In the genomic region with DNA sequence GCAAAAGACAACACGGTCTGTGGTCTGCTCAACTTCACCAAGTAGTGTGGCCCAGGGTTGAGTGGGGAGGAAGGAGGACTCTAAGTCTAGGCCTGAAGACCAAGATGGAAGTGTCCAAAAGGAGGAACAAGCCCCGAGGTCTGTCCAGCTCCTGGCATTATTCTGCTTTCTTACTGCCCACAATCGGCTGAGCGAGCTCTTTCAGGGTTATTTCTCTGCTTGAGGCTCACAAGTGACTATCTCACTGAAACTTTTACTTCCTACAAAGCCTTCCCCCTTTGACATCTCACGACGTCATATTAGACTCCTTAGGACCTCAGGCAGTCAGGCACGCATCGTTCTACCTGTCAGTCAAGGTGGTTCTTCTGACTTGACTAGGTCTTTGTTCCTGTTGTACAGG, we compare ENCODE assay signal across 8 mouse cellular contexts. TPM values are rescaled to one million over a fixed set of nuclear protein-coding genes. Genes with fewer than 3 reads are reported as not detected.
DNase-seq lines count a peak whose midpoint lies in the region; ATAC-seq and TF ChIP-seq lines count a peak whose summit lies in the region.

No protein-coding gene starts in this region.

- 0 out of 2 replicates have a peak, but pooled peaks cover 2% of the 10 kb centered on the region for H3K36me3 ChIP-seq in kidney, embryonic 16.5 days (ENCODE audit: insufficient read depth, low read length)
- no peaks in the 10 kb centered on the region for H3K36me3 ChIP-seq in hindbrain, embryonic 11.5 days (ENCODE audit: control insufficient read depth, insufficient read depth, low read length)
- H3K36me3 ChIP-seq in macrophage (ENCODE audit: inconsistent target) = no peaks in the 10 kb centered on the region
- H3K36me3 ChIP-seq in thymus, adult 2 months (ENCODE audit: control insufficient read depth, insufficient read depth, low read length) = no peaks in the 10 kb centered on the region

- WGBS in kidney, embryonic 16.5 days = 65% methylated on average over 8 of the region's 8 CpGs
- 68% methylated on average over 8 of the region's 8 CpGs for WGBS in hindbrain, embryonic 11.5 days
- WGBS in macrophage (ENCODE audit: missing documents) = 22% methylated on average over 8 of the region's 8 CpGs
- WGBS in thymus, adult 2 months = 43% methylated on average over 8 of the region's 8 CpGs

- no peak for TF ChIP-seq POLR2A in thymus, adult 2 months (IDR thresholded peaks at IDR 0.05; ENCODE audit: control insufficient read depth, extremely low read depth, insufficient read depth, low read length, poor library complexity)

- H3K27me3 ChIP-seq in kidney, embryonic 16.5 days (ENCODE audit: insufficient read depth, low read length) = no peaks in the 10 kb centered on the region
- no peaks in the 10 kb centered on the region; the same call in 1 of the 2 replicates for H3K27me3 ChIP-seq in hindbrain, embryonic 11.5 days (ENCODE audit: control insufficient read depth, insufficient read depth, low read length)
- H3K27me3 ChIP-seq in thymus, adult 2 months (ENCODE audit: control insufficient read depth, insufficient read depth, low read length) = no peaks in the 10 kb centered on the region; the same call in 1 of the 2 replicates

- peak overlapping the region; percentile 26; the same call in 1 of the 2 replicates for H3K27ac ChIP-seq in kidney, embryonic 16.5 days (ENCODE audit: low read length)
- H3K27ac ChIP-seq in hindbrain, embryonic 11.5 days (ENCODE audit: low read depth, low read length) = no peak overlapping the region
- peak overlapping the region; percentile 82 for H3K27ac ChIP-seq in macrophage
- no peak overlapping the region for H3K27ac ChIP-seq in thymus, adult 2 months (ENCODE audit: control insufficient read depth, insufficient read depth, low read length)

- ATAC-seq in kidney, embryonic 16.5 days (ENCODE audit: low FRiP score, low TSS enrichment) = peak; percentile 2; the same call in 1 of the 2 replicates
- ATAC-seq in common myeloid progenitor, adult 5-6 weeks (replicated peaks; ENCODE audit: low read depth, poor library complexity, severe bottlenecking) = peak; percentile 55
- ATAC-seq in hindbrain, embryonic 11.5 days (ENCODE audit: low FRiP score) = no peak

- H3K79me2 ChIP-seq in macrophage (ENCODE audit: inconsistent target) = peaks cover 29% of the 10 kb centered on the region

- H3K4me3 ChIP-seq in kidney, embryonic 16.5 days (ENCODE audit: low read length) = peak overlapping the region; percentile 79
- peak overlapping the region; percentile 78; the same call in 1 of the 2 replicates for H3K4me3 ChIP-seq in hindbrain, embryonic 11.5 days (ENCODE audit: low read depth, low read length)
- H3K4me3 ChIP-seq in macrophage (ENCODE audit: inconsistent target) = peak overlapping the region; percentile 23
- H3K4me3 ChIP-seq in thymus, adult 2 months (ENCODE audit: control insufficient read depth, insufficient read depth, low read length) = no peak overlapping the region

- H3K9ac ChIP-seq in kidney, embryonic 16.5 days (replicated peaks; ENCODE audit: low read length) = peak overlapping the region; percentile 87
- no peak overlapping the region; the same call in 1 of the 2 replicates for H3K9ac ChIP-seq in hindbrain, embryonic 11.5 days (ENCODE audit: low read depth, low read length)

- DNase-seq in kidney, postnatal 36 days = no peak
- DNase-seq in hindbrain, embryonic 11.5 days (ENCODE audit: low spot score) = no peak
- no peak for DNase-seq in MN1 (ENCODE audit: low spot score)
- DNase-seq in thymus, postnatal 36 days = no peak
- DNase-seq in thymus, adult 2 months = no peak

- H3K4me1 ChIP-seq in kidney, embryonic 16.5 days (ENCODE audit: insufficient read depth, low read length) = peaks cover 14% of the 10 kb centered on the region
- H3K4me1 ChIP-seq in hindbrain, embryonic 11.5 days (replicated peaks; ENCODE audit: control insufficient read depth, insufficient read depth, low read length) = no peaks in the 10 kb centered on the region
- peaks cover 11% of the 10 kb centered on the region for H3K4me1 ChIP-seq in thymus, adult 2 months (replicated peaks; ENCODE audit: control insufficient read depth, insufficient read depth, low read length)

- TF ChIP-seq CTCF in thymus, adult 2 months (IDR thresholded peaks at IDR 0.05; ENCODE audit: borderline replicate concordance, control insufficient read depth, extremely low read depth, insufficient read depth, low read length, poor library complexity) = no peak

- peak overlapping the region; percentile 84 for H3K4me2 ChIP-seq in kidney, embryonic 16.5 days (replicated peaks; ENCODE audit: low read depth, low read length)
- peak overlapping the region; percentile 97 for H3K4me2 ChIP-seq in hindbrain, embryonic 11.5 days (replicated peaks; ENCODE audit: low read depth, low read length)

- H3K9me3 ChIP-seq in kidney, embryonic 16.5 days (ENCODE audit: low read length) = no peaks in the 10 kb centered on the region
- no peaks in the 10 kb centered on the region for H3K9me3 ChIP-seq in hindbrain, embryonic 11.5 days (ENCODE audit: control insufficient read depth, low read length)

RNA-seq across cellular contexts. Expression of gene Prkar2a, which starts 2.3 kb away (rescaled TPM):
- polyA plus RNA-seq in kidney, embryonic 16.5 days (2015; fragmentation: Nextera tagmentation; extraction: Ambion mirVana) = 19.8 and 20.2 TPM in 2 replicates
- 20.1 and 28.1 TPM in 2 replicates for total RNA-seq in common myeloid progenitor, adult 5-6 weeks (2017)
- polyA plus RNA-seq in hindbrain, embryonic 11.5 days (2014; fragmentation: Nextera tagmentation; extraction: Ambion mirVana) = 45.0 and 52.0 TPM in 2 replicates
- total RNA-seq in macrophage (2018; cell fraction: chromatin; rRNA removed) = 10 to 100 TPM in 17 of 26 experiments, 1 to 10 TPM in 9; 2.5 to 42.4 (median 15.0) TPM
- 10 to 100 TPM; 20.5 to 51.6 (median 36.4) TPM for total RNA-seq in macrophage (2018; cell fraction: cytosol; rRNA removed)
- 10 to 100 TPM in 23 of 26 experiments, 1 to 10 TPM in 3; 7.5 to 37.0 (median 17.9) TPM for total RNA-seq in macrophage (2018; cell fraction: nucleus; rRNA removed)
- 20.7 to 69.9 TPM (median 46.8 TPM) in 3 replicates for polyA plus RNA-seq in macrophage (2018)
- 5.7 and 5.8 TPM in 2 replicates for polyA plus RNA-seq in thymus, adult 2 months (2012; rRNA removed)

RNA-seq across cellular contexts. Expression of gene Slc25a20, which starts 29.5 kb away (rescaled TPM):
- 60.4 and 61.7 TPM in 2 replicates for polyA plus RNA-seq in kidney, embryonic 16.5 days (2015; fragmentation: Nextera tagmentation; extraction: Ambion mirVana)
- total RNA-seq in common myeloid progenitor, adult 5-6 weeks (2017) = 29.1 and 39.0 TPM in 2 replicates
- 22.8 and 27.5 TPM in 2 replicates for polyA plus RNA-seq in hindbrain, embryonic 11.5 days (2014; fragmentation: Nextera tagmentation; extraction: Ambion mirVana)
- 10 to 100 TPM in 22 of 26 experiments, 1 to 10 TPM in 4; 6.8 to 69.1 (median 21.1) TPM for total RNA-seq in macrophage (2018; cell fraction: chromatin; rRNA removed)
- 10 to 100 TPM; 22.2 to 34.1 (median 28.6) TPM for total RNA-seq in macrophage (2018; cell fraction: cytosol; rRNA removed)
- total RNA-seq in macrophage (2018; cell fraction: nucleus; rRNA removed) = 10 to 100 TPM in 22 of 26 experiments, 1 to 10 TPM in 4; 6.6 to 35.0 (median 16.2) TPM
- polyA plus RNA-seq in macrophage (2018) = 28.0 to 35.2 TPM (median 33.4 TPM) in 3 replicates
- 19.8 and 24.7 TPM in 2 replicates for polyA plus RNA-seq in thymus, adult 2 months (2012; rRNA removed)

RNA-seq across cellular contexts. Expression of gene Arih2, which starts 42.2 kb away (rescaled TPM):
- 52.7 and 58.2 TPM in 2 replicates for polyA plus RNA-seq in kidney, embryonic 16.5 days (2015; fragmentation: Nextera tagmentation; extraction: Ambion mirVana)
- total RNA-seq in common myeloid progenitor, adult 5-6 weeks (2017) = 50.6 and 57.8 TPM in 2 replicates
- polyA plus RNA-seq in hindbrain, embryonic 11.5 days (2014; fragmentation: Nextera tagmentation; extraction: Ambion mirVana) = 41.6 and 49.1 TPM in 2 replicates
- 1,000 to 10,000 TPM in 2 of 26 experiments, 100 to 1,000 TPM in 24; 107 to 1,223 (median 257) TPM for total RNA-seq in macrophage (2018; cell fraction: chromatin; rRNA removed)
- 10 to 100 TPM; 25.5 to 77.6 (median 36.9) TPM for total RNA-seq in macrophage (2018; cell fraction: cytosol; rRNA removed)
- 100 to 1,000 TPM in 22 of 26 experiments, 10 to 100 TPM in 4; 64.4 to 740 (median 143) TPM for total RNA-seq in macrophage (2018; cell fraction: nucleus; rRNA removed)
- polyA plus RNA-seq in macrophage (2018) = 22.7 to 40.8 TPM (median 29.9 TPM) in 3 replicates
- 56.0 and 63.0 TPM in 2 replicates for polyA plus RNA-seq in thymus, adult 2 months (2012; rRNA removed)

Comparison
In these comparisons a context has a peak if more than half of its experiments do, and no peak if none do; other contexts are left out.
1. H3K27ac ChIP-seq: peak in kidney, embryonic 16.5 days (single experiment) and macrophage (single experiment); none in hindbrain, embryonic 11.5 days (single experiment) and thymus, adult 2 months (single experiment).